Comparison of ENCODE assay signal across 14 mouse cellular contexts in the genomic region with DNA sequence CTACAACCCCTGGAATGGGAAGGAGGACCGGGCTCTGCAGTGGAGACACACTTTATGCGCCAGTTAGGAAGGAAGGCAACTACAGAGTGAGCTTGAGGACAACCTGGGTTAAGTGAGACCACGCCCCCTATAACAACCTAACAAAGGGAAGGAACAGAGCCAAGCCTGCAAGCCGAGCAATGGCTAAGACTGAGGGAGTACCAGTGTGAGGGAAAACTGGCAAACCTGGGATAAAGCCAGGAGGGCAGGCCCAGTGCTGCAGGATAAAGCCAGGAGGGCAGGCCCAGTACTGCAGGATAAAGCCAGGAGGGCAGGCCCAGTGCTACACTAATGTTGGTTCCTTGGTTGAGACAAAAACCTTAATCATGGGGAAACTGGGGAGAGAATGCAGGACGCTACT. TPM values are rescaled to one million over a fixed set of nuclear protein-coding genes. Genes with fewer than 3 reads are reported as not detected.
DNase-seq lines count a peak whose midpoint lies in the region; ATAC-seq lines count a peak whose summit lies in the region.
"Had no signal": no experiment of that assay in that cellular context is flagged by ENCODE, and none has a peak within 500 bp of the region (broad histone marks: within the 10 kb centered on the region; RNA-seq: fewer than 3 reads in every experiment).

No protein-coding gene starts in this region.

- no peak for ATAC-seq in liver, embryonic 12.5 days

- peak; percentile 88 for DNase-seq in heart, adult 11 months
- no peak for DNase-seq in heart, postnatal 25 days (ENCODE audit: low spot score)
- peak; percentile 12 for DNase-seq in left cerebral cortex, postnatal 4 days
- no peak for DNase-seq in left cerebral cortex, postnatal 14 days (ENCODE audit: low spot score in 2 of 2)
- peak; percentile 49 for DNase-seq in NIH3T3 (ENCODE audit: low read depth)
- DNase-seq in fat pad, adult 2 months (ENCODE audit: extremely low read depth, low read depth, low spot score) = peak; percentile 49
- DNase-seq in layer of hippocampus, postnatal 25 days (ENCODE audit: extremely low spot score in 1 of 2, low spot score in 1 of 2) = no peak
- DNase-seq: right cerebral cortex, postnatal 25 days; thymus, postnatal 4 days had no signal

- H3K36me3 ChIP-seq in liver, embryonic 12.5 days = peaks cover 83% of the 10 kb centered on the region

- no peak overlapping the region for H3K9ac ChIP-seq in liver, embryonic 12.5 days
- H3K9ac ChIP-seq: liver, embryonic 14.5 days; neural tube, embryonic 12.5 days had no signal

- H3K27me3 ChIP-seq in liver, embryonic 12.5 days (replicated peaks) = no peaks in the 10 kb centered on the region
- H3K27me3 ChIP-seq: CH12.LX; neural tube, embryonic 12.5 days had no signal

- intact Hi-C loops in heart, postnatal 25 days (cut with DNase I) = no loop called here
- intact Hi-C loops in left cerebral cortex, postnatal 4 days (cut with DNase I) = no loop called here
- intact Hi-C loops in left cerebral cortex, postnatal 14 days (cut with DNase I) = no loop called here

- no peak overlapping the region for H3K27ac ChIP-seq in liver, embryonic 12.5 days
- H3K27ac ChIP-seq: liver, embryonic 14.5 days; midbrain, embryonic 10.5 days; neural tube, embryonic 12.5 days had no signal

- WGBS in liver, embryonic 12.5 days (ENCODE audit: insufficient replicate concordance) = 75% methylated on average over 5 of the region's 5 CpGs

- H3K9me3 ChIP-seq in liver, embryonic 12.5 days (replicated peaks) = no peaks in the 10 kb centered on the region
- H3K9me3 ChIP-seq: midbrain, embryonic 10.5 days; neural tube, embryonic 12.5 days had no signal

- H3K4me2 ChIP-seq in liver, embryonic 12.5 days = no peak overlapping the region
- H3K4me2 ChIP-seq: neural tube, embryonic 12.5 days had no signal

- 0 out of 2 replicates have a peak, but pooled peaks cover 4% of the 10 kb centered on the region for H3K4me1 ChIP-seq in liver, embryonic 12.5 days
- H3K4me1 ChIP-seq: midbrain, embryonic 10.5 days had no signal

- H3K4me3 ChIP-seq in liver, embryonic 12.5 days = no peak overlapping the region
- H3K4me3 ChIP-seq: midbrain, embryonic 10.5 days; neural tube, embryonic 12.5 days had no signal

RNA-seq across cellular contexts. Expression of a gene that starts 32.8 kb away (rescaled TPM):
- 10 to 100 TPM; 25.2 to 27.7 TPM for total RNA-seq in heart, postnatal 25 days (2021)
- 10 to 100 TPM; 77.0 to 80.2 TPM for total RNA-seq in left cerebral cortex, postnatal 4 days (2021)
- total RNA-seq in left cerebral cortex, postnatal 14 days (2021) = 10 to 100 TPM; 52.3 to 54.4 TPM
- 10 to 100 TPM; 38.9 to 47.5 TPM for total RNA-seq in layer of hippocampus, postnatal 25 days (2021)
- 22.5 and 23.1 TPM in 2 replicates for polyA plus RNA-seq in liver, embryonic 12.5 days (2016; fragmentation: Nextera tagmentation; extraction: Ambion mirVana)

Comparison
In these comparisons a context has a peak if more than half of its experiments do, and no peak if none do; other contexts are left out.
1. DNase-seq: peak in heart, adult 11 months (single experiment), left cerebral cortex, postnatal 4 days (single experiment), NIH3T3 (single experiment) and fat pad, adult 2 months (single experiment); none in heart, postnatal 25 days (single experiment), left cerebral cortex, postnatal 14 days (0 of 2) and layer of hippocampus, postnatal 25 days (0 of 2).